Mouse (Mus musculus) CH12F3 (cell line): ENCODE measurements around the gene Dus3l.

ENCODE experiments used
- in situ Hi-C: fragments of 300-500 bp; cut with MboI; formaldehyde crosslinking; loops from 2 replicates; pipeline ENCODE4 v1.14.3; 2020; ENCODE audit warnings: low sequenced_read_pairs

Gene Dus3l

GRCm38 (mm10) chr17:56764474-56765354 lies at the start of gene Dus3l:
Gene Dus3l, plus strand, starts transcription at chr17:56764757.
- in situ Hi-C loops: no loop called here

GRCm38 (mm10) chr17:56715360-56715759 lies 49.2 kb upstream of the Dus3l start:
- in situ Hi-C loops: no loop called here

GRCm38 (mm10) chr17:56715914-56716654 lies 48.5 kb upstream of the Dus3l start:
- in situ Hi-C loops: no loop called here

GRCm38 (mm10) chr17:56716655-56717362 lies 47.7 kb upstream of the Dus3l start:
- in situ Hi-C loops: no loop called here

GRCm38 (mm10) chr17:56717363-56718058 lies 47.0 kb upstream of the Dus3l start, which contains the start of the genes Ndufa11 and Vmac:
Gene Ndufa11, plus strand, starts transcription at chr17:56717767.
Gene Vmac, minus strand, starts transcription at chr17:56718022.
- in situ Hi-C loops: no loop called here

- in situ Hi-C loops: no loop called here
Observed at GRCm38 (mm10) chr17:56722441-56722840, 42.1 kb upstream of the Dus3l start.

GRCm38 (mm10) chr17:56723419-56724161 lies 41.0 kb upstream of the Dus3l start:
- in situ Hi-C loops: no loop called here

- in situ Hi-C loops: no loop called here
Observed at GRCm38 (mm10) chr17:56727029-56727649, 37.4 kb upstream of the Dus3l start.

GRCm38 (mm10) chr17:56727659-56728058 lies 36.9 kb upstream of the Dus3l start:
- in situ Hi-C loops: no loop called here

GRCm38 (mm10) chr17:56728117-56728516 lies 36.4 kb upstream of the Dus3l start:
- in situ Hi-C loops: no loop called here

GRCm38 (mm10) chr17:56729151-56729550 lies 35.4 kb upstream of the Dus3l start:
- in situ Hi-C loops: no loop called here

- in situ Hi-C loops: no loop called here
Observed at GRCm38 (mm10) chr17:56729656-56730055, 34.9 kb upstream of the Dus3l start.

- in situ Hi-C loops: no loop called here
Observed at GRCm38 (mm10) chr17:56736534-56736933, 28.0 kb upstream of the Dus3l start.

GRCm38 (mm10) chr17:56738221-56738620 lies 26.3 kb upstream of the Dus3l start:
- in situ Hi-C loops: no loop called here

GRCm38 (mm10) chr17:56740118-56740787 lies 24.3 kb upstream of the Dus3l start:
- in situ Hi-C loops: no loop called here

- in situ Hi-C loops: no loop called here
Observed at GRCm38 (mm10) chr17:56740788-56741160, 23.8 kb upstream of the Dus3l start.

GRCm38 (mm10) chr17:56744173-56744572 lies 20.4 kb upstream of the Dus3l start:
- in situ Hi-C loops: no loop called here

GRCm38 (mm10) chr17:56751404-56752072 lies 13.0 kb upstream of the Dus3l start:
- in situ Hi-C loops: no loop called here
